Mouse (Mus musculus) bone marrow macrophage, adult 2 months (primary cell): ENCODE measurements at regions not wholly inside any gene's neighbourhood (a gene's known extent, or its start where the extent isn't known, plus 50 kb on each side); places are given as distances from the start of the nearest gene placed in this dataset.

Experiments used
- CTCF ChIP-seq: IDR thresholded peaks from 2 replicates; pipeline ENCODE4 v1.5.1; 2012; ENCODE audit warnings: low read depth, mild to moderate bottlenecking, low read length, moderate library complexity
- POLR2A ChIP-seq: IDR thresholded peaks from 2 replicates; pipeline ENCODE4 v1.6.1; 2012; ENCODE audit warnings: mild to moderate bottlenecking, low read depth, low read length, borderline replicate concordance

DNA sequence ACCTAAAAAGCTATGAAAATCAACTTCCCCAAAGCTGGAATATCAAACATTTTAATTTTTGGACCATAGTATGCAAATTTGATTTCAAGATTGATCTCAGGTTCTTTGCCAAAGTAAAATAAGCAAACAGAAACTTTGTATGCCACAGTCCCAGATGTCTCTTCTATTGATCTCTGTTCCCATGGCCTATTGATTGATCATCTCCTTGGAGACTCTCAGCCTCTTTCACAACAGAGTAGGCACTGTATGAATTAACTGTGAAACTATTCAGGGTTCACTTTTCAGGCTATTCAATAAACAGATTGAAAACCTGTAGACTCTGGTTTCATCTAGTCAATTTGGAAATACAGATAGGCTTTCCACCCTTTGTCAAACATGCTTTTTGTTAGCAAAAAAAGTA lies 384.1 kb downstream of the Btg1 start:
- TF ChIP-seq POLR2A (no peak), CTCF (no peak)
